Mouse (Mus musculus) CH12.LX (cell line): ENCODE results near the gene Dusp14. TPM values are rescaled to one million over a fixed set of nuclear protein-coding genes. Genes with fewer than 3 reads are reported as not detected.

Experiments
- DNase-seq: peaks from one replicate; pipeline ENCODE4 v3.0.0-alpha.2; 2013; ENCODE audit errors: extremely low read depth
- H3K27ac ChIP-seq: 2 replicates; pipeline ENCODE4 v1.5.1; 2012; ENCODE audit warnings: low read depth, mild to moderate bottlenecking, control low read depth, moderate library complexity; ENCODE audit not compliant: insufficient read depth
- H3K27me3 ChIP-seq: replicated peaks from 2 replicates; pipeline ENCODE3; 2012; ENCODE audit warnings: inconsistent platforms
- H3K36me3 ChIP-seq, 2 experiments: replicated peaks in 1 of 2; 2 replicates each; pipeline versions ENCODE3 to v1.6.1; 2012; ENCODE audit warnings: inconsistent platforms in 1 of 2, low read length in 1 of 2, mild to moderate bottlenecking in 1 of 2, mixed read lengths in 1 of 2, moderate library complexity in 1 of 2; ENCODE audit not compliant: control insufficient read depth in 1 of 2, insufficient read depth in 1 of 2
- H3K4me1 ChIP-seq, 2 experiments: 2 replicates each; pipeline ENCODE4 v1.6.1; 2012; ENCODE audit warnings: inconsistent platforms in 1 of 2, moderate library complexity in 1 of 2; ENCODE audit not compliant: insufficient read depth in 2 of 2, control insufficient read depth in 1 of 2
- H3K4me2 ChIP-seq: 2 replicates; pipeline ENCODE4 v1.6.1; 2012; ENCODE audit warnings: low read depth, mild to moderate bottlenecking, control low read depth; ENCODE audit not compliant: poor library complexity, insufficient read depth, severe bottlenecking
- H3K4me3 ChIP-seq, 3 experiments: fragments of 150-350 bp in 1 of 3; sonication (generic) in 1 of 3; replicated peaks in 1 of 3; 2 replicates each; pipeline versions ENCODE3 to v1.5.1; 2011 to 2012; ENCODE audit warnings: low read depth in 2 of 3, low read length in 2 of 3, mild to moderate bottlenecking in 2 of 3, moderate library complexity in 2 of 3, control low read depth in 1 of 3, improper control_type of control experiment in 1 of 3, inconsistent platforms in 1 of 3, mixed read lengths in 1 of 3; ENCODE audit not compliant: poor library complexity in 1 of 3
- H3K79me2 ChIP-seq: replicated peaks from 2 replicates; pipeline ENCODE4 v1.6.1; 2012; ENCODE audit warnings: mild to moderate bottlenecking, moderate library complexity; ENCODE audit not compliant: control insufficient read depth, poor library complexity, insufficient read depth, severe bottlenecking; ENCODE audit errors: extremely low read depth
- H3K9ac ChIP-seq: 2 replicates; pipeline ENCODE4 v1.6.1; 2012; ENCODE audit warnings: low read depth, mild to moderate bottlenecking, control low read depth, moderate library complexity; ENCODE audit not compliant: insufficient read depth
- H3K9me3 ChIP-seq: replicated peaks from 2 replicates; pipeline ENCODE3; 2012; ENCODE audit warnings: low read length, inconsistent platforms, mixed read lengths
- CHD2 ChIP-seq: IDR thresholded peaks from 2 replicates; pipeline ENCODE4 v1.6.1; 2011; ENCODE audit warnings: low read length, improper control_type of control experiment
- E2F4 ChIP-seq: IDR thresholded peaks from 2 replicates; pipeline ENCODE4 v1.6.1; 2011; ENCODE audit warnings: low read depth, low read length, improper control_type of control experiment; ENCODE audit not compliant: insufficient replicate concordance
- ETS1 ChIP-seq: conservative IDR thresholded peaks from 2 replicates; pipeline ENCODE4 v1.6.1; 2012; ENCODE audit warnings: low read depth, mild to moderate bottlenecking, inconsistent platforms, low read length, improper control_type of control experiment, moderate library complexity
- JUN ChIP-seq: IDR thresholded peaks from 2 replicates; pipeline ENCODE4 v1.6.1; 2011; ENCODE audit warnings: low read depth, mild to moderate bottlenecking, low read length, improper control_type of control experiment, moderate library complexity; ENCODE audit not compliant: insufficient read depth
- JUND ChIP-seq: conservative IDR thresholded peaks from 2 replicates; pipeline ENCODE4 v1.6.1; 2011; ENCODE audit warnings: low read depth, low read length, improper control_type of control experiment
- MAFK ChIP-seq: IDR thresholded peaks from 2 replicates; pipeline ENCODE4 v1.6.1; 2011; ENCODE audit warnings: low read length, improper control_type of control experiment; ENCODE audit not compliant: insufficient replicate concordance
- MAX ChIP-seq: IDR thresholded peaks from 2 replicates; pipeline ENCODE4 v1.6.1; 2011; ENCODE audit warnings: low read length, improper control_type of control experiment
- MAZ ChIP-seq: IDR thresholded peaks from 2 replicates; pipeline ENCODE4 v1.6.1; 2012; ENCODE audit warnings: low read depth, mild to moderate bottlenecking, inconsistent platforms, low read length, improper control_type of control experiment, moderate library complexity
- MEF2A ChIP-seq: IDR thresholded peaks from 2 replicates; pipeline ENCODE4 v1.6.1; 2014; ENCODE audit warnings: low read depth, mild to moderate bottlenecking, inconsistent platforms, low read length, improper control_type of control experiment, borderline replicate concordance
- MXI1 ChIP-seq: IDR thresholded peaks from 2 replicates; pipeline ENCODE4 v1.6.1; 2011; ENCODE audit warnings: mild to moderate bottlenecking, low read depth, low read length, improper control_type of control experiment
- MYC ChIP-seq: IDR thresholded peaks from 2 replicates; pipeline ENCODE4 v1.6.1; 2011; ENCODE audit warnings: low read depth, mild to moderate bottlenecking, improper control_type of control experiment, low read length
- PAX5 ChIP-seq: IDR thresholded peaks from 2 replicates; pipeline ENCODE4 v1.6.1; 2012; ENCODE audit warnings: low read length, inconsistent platforms, mixed read lengths
- POLR2A ChIP-seq: IDR thresholded peaks from 2 replicates; pipeline ENCODE4 v1.6.1; 2011; ENCODE audit warnings: low read depth, mild to moderate bottlenecking, improper control_type of control experiment, low read length
- RAD21 ChIP-seq: IDR thresholded peaks from 2 replicates; pipeline ENCODE4 v1.6.1; 2011; ENCODE audit warnings: low read depth, mild to moderate bottlenecking, low read length, improper control_type of control experiment, moderate library complexity
- SIN3A ChIP-seq: IDR thresholded peaks from 2 replicates; pipeline ENCODE4 v1.6.1; 2012; ENCODE audit warnings: low read length, improper control_type of control experiment, inconsistent platforms
- SMC3 ChIP-seq: IDR thresholded peaks from 2 replicates; pipeline ENCODE4 v1.6.1; 2011; ENCODE audit warnings: low read depth, low read length, improper control_type of control experiment
- TBP ChIP-seq: conservative IDR thresholded peaks from 2 replicates; pipeline ENCODE4 v1.6.1; 2011; ENCODE audit warnings: low read depth, low read length, improper control_type of control experiment
- TCF12 ChIP-seq: IDR thresholded peaks from 2 replicates; pipeline ENCODE4 v1.6.1; 2014; ENCODE audit warnings: low read depth, mild to moderate bottlenecking, inconsistent platforms, low read length, improper control_type of control experiment
- UBTF ChIP-seq: IDR thresholded peaks from 2 replicates; pipeline ENCODE4 v1.6.1; 2012; ENCODE audit warnings: low read depth, mild to moderate bottlenecking, inconsistent platforms, low read length, improper control_type of control experiment, moderate library complexity
- USF1 ChIP-seq: IDR thresholded peaks from 2 replicates; pipeline ENCODE4 v1.6.1; 2014; ENCODE audit warnings: low read depth, mild to moderate bottlenecking, inconsistent platforms, low read length, improper control_type of control experiment
- USF2 ChIP-seq: conservative IDR thresholded peaks from 2 replicates; pipeline ENCODE4 v1.6.1; 2011; ENCODE audit warnings: low read depth, low read length, improper control_type of control experiment
- ZC3H11A ChIP-seq: IDR thresholded peaks from 2 replicates; pipeline ENCODE4 v1.6.1; 2012; ENCODE audit warnings: low read depth, mild to moderate bottlenecking, inconsistent platforms, low read length, improper control_type of control experiment
- ZKSCAN1 ChIP-seq: IDR thresholded peaks from 2 replicates; pipeline ENCODE4 v1.6.1; 2012; ENCODE audit warnings: low read depth, inconsistent platforms, low read length, improper control_type of control experiment, borderline replicate concordance
- dilution Hi-C: fragments of 300-500 bp; cut with MboI; formaldehyde crosslinking; loops from 2 replicates; pipeline ENCODE4 v1.14.3; 2020; ENCODE audit warnings: low sequenced_read_pairs; ENCODE audit not compliant: extremely low pct_unique_long_range_greater_than_20kb, extremely low pct_ligation_motif_present
- in situ Hi-C: fragments of 300-500 bp; cut with MboI; formaldehyde crosslinking; loops from 3 replicates; pipeline ENCODE4 v1.14.3; 2019; ENCODE audit warnings: low sequenced_read_pairs, low pct_ligation_motif_present, low pct_unique_long_range_greater_than_20kb, mixed read lengths
- polyA plus RNA-seq: library from polyadenylated mRNA; unstranded; fragments of >175 nt; gene quantifications from 2 replicates; pipeline ENCODE4 v1.2.1, GENCODE M21; 2012; ENCODE audit warnings: low read depth; ENCODE audit not compliant: insufficient read length
- total RNA-seq, 2 experiments: library from RNA; depleted of rRNA; stranded (reverse); fragments of 300-350 nt in 1 of 2; fragments of >200 nt in 1 of 2; gene quantifications; 2 replicates each; pipeline ENCODE4 v1.2.3; 2012 to 2014

Gene Dusp14
- total and polyA plus RNA-seq, 3 experiments = 52.7 to 127 (median 124) TPM

GRCm38 (mm10) chr11:84016147-84016809 lies 52.8 kb downstream of the Dusp14 start:
- dilution Hi-C loops (no loop called here), in situ Hi-C loops (no loop called here)

GRCm38 (mm10) chr11:84013105-84013504 lies 56.0 kb downstream of the Dusp14 start:
- TF ChIP-seq TBP (no peak), RAD21 (no peak), PAX5 (no peak), USF2 (no peak), ZKSCAN1 (no peak), MXI1 (no peak)
- TF ChIP-seq, all 38 proteins: peak for 0
- Histone ChIP-seq H3K79me2 (no peaks in the 10 kb centered on the region; the same call in 1 of the 2 replicates), H3K36me3 (peaks cover 43 to 72% of the 10 kb centered on the region in 2 experiments), H3K4me1 (peaks cover 2 to 18% of the 10 kb centered on the region in 2 experiments; a peak in 2 of 4 replicates), H3K27ac (no peak overlapping the region), H3K4me3 (no peak overlapping the region), H3K9me3 (no peaks in the 10 kb centered on the region), H3K27me3 (no peaks in the 10 kb centered on the region), H3K9ac (no peak overlapping the region), H3K4me2 (no peak overlapping the region)
- dilution Hi-C loops = no loop called here
- in situ Hi-C loops = no loop called here
- DNase-seq = no peak

More at GRCm38 (mm10) chr11:84016147-84016809, 52.8 kb downstream of the Dusp14 start:
- TF ChIP-seq MAZ (no peak), MEF2A (no peak), ZC3H11A (no peak), POLR2A (no peak), MAX (no peak), MAFK (no peak), MYC (no peak), SMC3 (no peak), TCF12 (no peak), UBTF (no peak), TBP (no peak), MXI1 (no peak), JUN (no peak), CHD2 (no peak), USF1 (no peak), ETS1 (no peak), E2F4 (no peak), JUND (no peak), SIN3A (no peak)
- TF ChIP-seq, all 38 proteins: peak for 0
- no peak overlapping the region for H3K9ac ChIP-seq
- no peaks in the 10 kb centered on the region for H3K27me3 ChIP-seq
- peaks cover 39 to 64% of the 10 kb centered on the region in 2 experiments for H3K36me3 ChIP-seq
- H3K79me2 ChIP-seq = no peaks in the 10 kb centered on the region; the same call in 1 of the 2 replicates
- peaks cover 2 to 11% of the 10 kb centered on the region in 2 experiments; a peak in 2 of 4 replicates for H3K4me1 ChIP-seq
- H3K4me3 ChIP-seq = no peak overlapping the region
- no peak for DNase-seq
- no peaks in the 10 kb centered on the region for H3K9me3 ChIP-seq
- H3K4me2 ChIP-seq = no peak overlapping the region
- no peak overlapping the region for H3K27ac ChIP-seq
